Mouse (Mus musculus): ENCODE results near the gene Zdhhc5. TPM values are rescaled to one million over a fixed set of nuclear protein-coding genes. Genes with fewer than 3 reads are reported as not detected.

Zdhhc5 gene
- total and polyA plus RNA-seq, 3 experiments, result 25.4 to 45.5 (median 37.7) TPM

- Histone ChIP-seq H3K27ac (ENCODE audit: insufficient read depth, low read depth) (no peak overlapping the region), H3K27me3 (replicated peaks) (no peaks in the 10 kb centered on the region), H3K36me3 (replicated peaks in 1 of 2; ENCODE audit: control insufficient read depth in 1 of 2, insufficient read depth in 1 of 2, low read length in 1 of 2) (peaks cover 59 to 89% of the 10 kb centered on the region in 2 experiments), H3K79me2 (replicated peaks; ENCODE audit: control insufficient read depth, extremely low read depth, insufficient read depth, poor library complexity, severe bottlenecking) (0 out of 2 replicates have a peak, but pooled peaks cover 2% of the 10 kb centered on the region), H3K9me3 (replicated peaks; ENCODE audit: low read length) (no peaks in the 10 kb centered on the region), H3K4me3 (replicated peaks in 1 of 3; ENCODE audit: low read depth in 2 of 3, low read length in 2 of 3, poor library complexity in 1 of 3) (no peak overlapping the region), H3K9ac (ENCODE audit: insufficient read depth, low read depth) (no peak overlapping the region), H3K4me1 (ENCODE audit: control insufficient read depth in 1 of 2, insufficient read depth in 2 of 2) (peaks cover 0 to 4% of the 10 kb centered on the region in 2 experiments; a peak in 1 of 4 replicates), H3K4me2 (ENCODE audit: insufficient read depth, low read depth, poor library complexity, severe bottlenecking) (no peak overlapping the region)
- TF ChIP-seq PAX5 (IDR thresholded peaks at IDR 0.05; ENCODE audit: low read length) (no peak), CHD2 (IDR thresholded peaks at IDR 0.05; ENCODE audit: low read length) (no peak), SIN3A (IDR thresholded peaks at IDR 0.05; ENCODE audit: low read length) (no peak), MAZ (IDR thresholded peaks at IDR 0.05; ENCODE audit: low read depth, low read length) (no peak), ZC3H11A (IDR thresholded peaks at IDR 0.05; ENCODE audit: low read depth, low read length) (no peak), ZNF384 (IDR thresholded peaks at IDR 0.05; ENCODE audit: low read depth, low read length) (no peak), TCF12 (IDR thresholded peaks at IDR 0.05; ENCODE audit: low read depth, low read length) (no peak), CTCF (conservative IDR thresholded peaks at IDR 0.05 in 1 of 2, IDR thresholded peaks at IDR 0.05 in 1 of 2; ENCODE audit: low read depth in 2 of 2, low read length in 2 of 2) (no peak), POLR2AphosphoS2 (IDR thresholded peaks at IDR 0.05; ENCODE audit: low read depth, low read length) (no peak; the same call in 1 of the 2 replicates), ZKSCAN1 (IDR thresholded peaks at IDR 0.05; ENCODE audit: borderline replicate concordance, low read depth, low read length) (no peak), JUND (conservative IDR thresholded peaks at IDR 0.05; ENCODE audit: low read depth, low read length) (no peak)
- in situ Hi-C loops (cut with MboI; ENCODE audit: low pct_ligation_motif_present, low pct_unique_long_range_greater_than_20kb, low sequenced_read_pairs), result no loop called here
- dilution Hi-C loops (cut with MboI; ENCODE audit: extremely low pct_ligation_motif_present, extremely low pct_unique_long_range_greater_than_20kb, low sequenced_read_pairs), result no loop called here
- no peak for DNase-seq (ENCODE audit: extremely low read depth)
Observed at GRCm38 (mm10) chr2:84688080-84688844, 26.7 kb downstream of the Zdhhc5 start.

GRCm38 (mm10) chr2:84682605-84683183 lies 32.3 kb downstream of the Zdhhc5 start:
- H3K36me3 ChIP-seq (replicated peaks in 1 of 2; ENCODE audit: control insufficient read depth in 1 of 2, insufficient read depth in 1 of 2, low read length in 1 of 2), result peaks cover 18 to 56% of the 10 kb centered on the region in 2 experiments
- dilution Hi-C loops (cut with MboI; ENCODE audit: extremely low pct_ligation_motif_present, extremely low pct_unique_long_range_greater_than_20kb, low sequenced_read_pairs) (no loop called here), in situ Hi-C loops (cut with MboI; ENCODE audit: low pct_ligation_motif_present, low pct_unique_long_range_greater_than_20kb, low sequenced_read_pairs) (no loop called here)
- no peak for DNase-seq (ENCODE audit: extremely low read depth)
- no peaks in the 10 kb centered on the region for H3K9me3 ChIP-seq (replicated peaks; ENCODE audit: low read length)
- H3K27me3 ChIP-seq (replicated peaks), result no peaks in the 10 kb centered on the region
- H3K27ac ChIP-seq (ENCODE audit: insufficient read depth, low read depth), result no peak overlapping the region
- H3K4me3 ChIP-seq (replicated peaks in 1 of 3; ENCODE audit: low read depth in 2 of 3, low read length in 2 of 3, poor library complexity in 1 of 3), result no peak overlapping the region
- H3K79me2 ChIP-seq (replicated peaks; ENCODE audit: control insufficient read depth, extremely low read depth, insufficient read depth, poor library complexity, severe bottlenecking), result peaks cover 11% of the 10 kb centered on the region
- H3K9ac ChIP-seq (ENCODE audit: insufficient read depth, low read depth), result no peak overlapping the region
- no peak overlapping the region for H3K4me2 ChIP-seq (ENCODE audit: insufficient read depth, low read depth, poor library complexity, severe bottlenecking)
- TF ChIP-seq SIN3A (IDR thresholded peaks at IDR 0.05; ENCODE audit: low read length) (no peak), GABPA (IDR thresholded peaks at IDR 0.05; ENCODE audit: insufficient replicate concordance, low read depth, low read length) (no peak), ELF1 (IDR thresholded peaks at IDR 0.05; ENCODE audit: low read depth, low read length) (no peak), CTCF (conservative IDR thresholded peaks at IDR 0.05 in 1 of 2, IDR thresholded peaks at IDR 0.05 in 1 of 2; ENCODE audit: low read depth in 2 of 2, low read length in 2 of 2) (no peak), MAZ (IDR thresholded peaks at IDR 0.05; ENCODE audit: low read depth, low read length) (no peak), MAX (IDR thresholded peaks at IDR 0.05; ENCODE audit: low read length) (no peak), ZNF384 (IDR thresholded peaks at IDR 0.05; ENCODE audit: low read depth, low read length) (no peak), EP300 (IDR thresholded peaks at IDR 0.05; ENCODE audit: low read length) (no peak), USF2 (conservative IDR thresholded peaks at IDR 0.05; ENCODE audit: low read depth, low read length) (no peak), CHD1 (IDR thresholded peaks at IDR 0.05; ENCODE audit: low read depth, low read length) (no peak), IRF4 (IDR thresholded peaks at IDR 0.05; ENCODE audit: low read depth, low read length) (no peak), E2F4 (IDR thresholded peaks at IDR 0.05; ENCODE audit: insufficient replicate concordance, low read depth, low read length) (no peak), ETS1 (conservative IDR thresholded peaks at IDR 0.05; ENCODE audit: low read depth, low read length) (no peak), PAX5 (IDR thresholded peaks at IDR 0.05; ENCODE audit: low read length) (no peak), NRF1 (IDR thresholded peaks at IDR 0.05; ENCODE audit: low read depth, low read length) (no peak), MXI1 (IDR thresholded peaks at IDR 0.05; ENCODE audit: low read depth, low read length) (no peak), POLR2A (IDR thresholded peaks at IDR 0.05; ENCODE audit: low read depth, low read length) (no peak), NELFE (IDR thresholded peaks at IDR 0.05; ENCODE audit: low read depth, low read length) (no peak), RCOR1 (conservative IDR thresholded peaks at IDR 0.05; ENCODE audit: low read depth, low read length) (no peak), RAD21 (IDR thresholded peaks at IDR 0.05; ENCODE audit: low read depth, low read length) (no peak)
- peaks cover 0 to 10% of the 10 kb centered on the region in 2 experiments; a peak in 2 of 4 replicates for H3K4me1 ChIP-seq (ENCODE audit: control insufficient read depth in 1 of 2, insufficient read depth in 2 of 2)

Measured in CH12.LX (cell line).